Mouse (Mus musculus) testis, postnatal 14 days (tissue): ENCODE results near the gene Rps6ka1.
"Not testable (repeated sequence)": the region's sequence is repeated elsewhere in the genome, so short reads cannot be mapped to it uniquely, and the experiment has no call there.

Experiments
- DNase-seq: peaks from one replicate; pipeline ENCODE4 v3.0.0; 2021; ENCODE audit warnings: low spot score

The Rps6ka1 gene

DNA sequence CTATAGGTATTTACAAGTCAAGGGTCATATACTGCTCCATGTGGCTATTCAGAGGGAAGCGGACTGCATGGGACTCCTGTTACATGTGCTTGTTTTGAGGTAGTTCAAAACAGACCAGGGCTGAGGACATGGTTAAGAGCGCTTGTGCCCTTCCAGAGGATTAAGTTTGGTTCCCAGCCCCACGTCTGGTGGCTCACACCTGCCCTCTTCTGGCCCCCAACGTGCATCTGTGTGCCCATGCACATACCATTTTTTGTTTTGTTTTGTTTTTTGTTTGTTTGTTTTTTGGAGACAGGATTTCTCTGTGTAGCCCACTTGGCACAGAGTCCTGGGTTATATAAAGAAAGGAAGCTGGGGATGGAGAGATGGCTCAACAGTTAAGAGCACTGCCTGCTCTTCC, 30.1 kb downstream of the Rps6ka1 start:
- no peak for DNase-seq

DNA sequence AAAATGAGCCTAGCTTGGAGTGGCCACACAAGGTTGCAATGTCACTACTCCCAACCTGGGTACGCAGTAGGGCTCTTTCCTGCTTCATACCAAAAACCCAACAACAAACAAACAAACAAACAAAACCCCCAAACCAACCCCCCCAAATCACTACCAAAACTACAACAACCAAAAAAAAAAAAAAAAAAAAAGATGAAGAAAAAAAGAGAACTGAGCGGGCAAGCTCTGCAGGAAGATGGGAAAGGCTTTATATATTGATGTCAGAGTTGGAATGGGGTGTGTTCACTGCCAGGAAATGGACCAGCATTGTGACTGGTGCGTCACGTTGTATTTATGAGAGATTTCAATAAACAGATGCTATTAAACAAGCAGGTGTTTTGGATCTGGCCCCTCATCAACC, 33.0 kb downstream of the Rps6ka1 start:
- no peak for DNase-seq

DNA sequence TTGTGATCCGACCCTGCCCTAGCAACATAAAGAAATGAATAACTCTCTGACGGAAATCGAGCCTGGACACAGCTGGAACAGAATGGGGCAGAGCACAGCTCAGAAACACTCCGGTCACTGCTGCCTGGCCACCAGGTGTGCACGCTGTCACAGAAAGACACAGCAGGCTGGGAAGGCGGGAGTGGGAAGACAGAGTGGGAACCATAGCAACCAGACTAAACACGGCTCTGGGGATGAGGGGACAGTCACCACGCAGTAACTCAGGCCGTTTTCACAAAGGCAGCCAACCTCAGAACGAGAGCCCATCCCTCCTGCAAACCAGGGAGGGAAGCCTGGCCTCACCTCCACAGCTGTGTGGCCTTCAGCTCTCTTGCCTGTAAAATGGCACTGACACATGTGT, 34.0 kb downstream of the Rps6ka1 start:
- DNase-seq = no peak

DNA sequence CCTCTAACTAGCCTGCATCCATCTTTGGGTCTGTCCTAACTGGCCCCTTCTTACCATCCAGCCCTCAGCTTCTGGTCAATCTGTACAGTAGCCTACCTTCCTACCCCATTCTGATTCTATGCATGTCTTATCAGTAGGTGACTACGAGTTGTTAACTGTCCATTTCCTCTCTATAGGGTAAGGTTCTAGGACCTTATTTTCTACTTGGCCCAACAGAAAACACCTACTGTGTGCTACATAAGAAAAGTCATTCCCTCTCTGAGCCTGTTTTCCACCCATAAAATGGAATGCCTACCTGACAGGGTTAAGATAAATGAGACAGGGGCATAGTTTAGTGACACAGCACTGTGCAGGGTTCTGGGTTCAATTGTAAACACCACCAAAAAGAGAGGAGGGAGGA, 41.0 kb downstream of the Rps6ka1 start:
- no peak for DNase-seq

DNA sequence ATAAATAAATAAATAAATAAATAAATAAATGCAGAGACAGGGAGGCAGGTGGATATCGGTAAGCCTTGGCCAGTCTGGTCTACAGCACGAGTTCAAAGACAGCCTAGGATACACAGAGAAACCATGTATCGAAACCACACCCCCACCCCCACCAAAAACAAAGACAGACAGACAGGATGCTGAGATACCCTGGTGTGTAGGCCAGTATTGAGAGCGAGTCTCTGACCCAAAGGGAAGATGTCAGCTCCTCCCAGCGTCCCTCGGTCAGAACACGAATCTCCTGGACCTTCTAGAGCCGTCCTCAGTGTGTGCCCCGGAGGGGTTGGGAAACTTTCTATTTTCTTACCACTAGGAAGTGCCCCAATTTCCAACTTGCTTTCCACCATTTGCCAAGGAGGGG, 42.5 kb downstream of the Rps6ka1 start:
- DNase-seq = no peak

DNA sequence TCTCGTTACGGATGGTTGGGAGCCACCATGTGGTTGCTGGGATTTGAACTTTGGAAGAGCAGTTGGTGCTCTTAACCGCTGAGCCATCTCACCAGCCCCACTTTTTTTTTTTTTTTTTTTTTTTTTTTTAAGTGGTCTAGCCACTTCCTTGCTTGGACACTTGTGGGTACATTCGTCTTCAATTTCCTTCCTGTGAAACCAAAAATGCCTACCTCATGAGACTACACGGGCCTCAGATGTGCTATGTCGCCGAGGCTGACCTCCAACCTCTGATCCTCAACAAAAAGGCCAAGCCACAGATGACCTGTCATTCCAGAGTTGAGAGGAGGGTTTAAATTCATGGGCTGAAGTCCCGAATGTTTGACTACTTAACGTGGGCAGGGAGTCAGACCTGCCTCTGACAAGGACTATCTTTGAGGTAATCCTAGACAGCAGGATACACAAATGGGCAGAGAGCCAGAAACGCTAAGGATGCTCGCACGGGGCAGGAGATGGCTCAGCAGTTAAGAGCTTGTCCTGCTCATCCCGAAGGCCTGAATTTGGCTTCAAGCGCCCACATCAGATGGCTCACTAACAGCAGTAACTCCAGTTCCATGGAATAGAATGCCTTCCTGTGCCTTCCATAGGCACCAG, 43.3 kb downstream of the Rps6ka1 start:
- no peak for DNase-seq

DNA sequence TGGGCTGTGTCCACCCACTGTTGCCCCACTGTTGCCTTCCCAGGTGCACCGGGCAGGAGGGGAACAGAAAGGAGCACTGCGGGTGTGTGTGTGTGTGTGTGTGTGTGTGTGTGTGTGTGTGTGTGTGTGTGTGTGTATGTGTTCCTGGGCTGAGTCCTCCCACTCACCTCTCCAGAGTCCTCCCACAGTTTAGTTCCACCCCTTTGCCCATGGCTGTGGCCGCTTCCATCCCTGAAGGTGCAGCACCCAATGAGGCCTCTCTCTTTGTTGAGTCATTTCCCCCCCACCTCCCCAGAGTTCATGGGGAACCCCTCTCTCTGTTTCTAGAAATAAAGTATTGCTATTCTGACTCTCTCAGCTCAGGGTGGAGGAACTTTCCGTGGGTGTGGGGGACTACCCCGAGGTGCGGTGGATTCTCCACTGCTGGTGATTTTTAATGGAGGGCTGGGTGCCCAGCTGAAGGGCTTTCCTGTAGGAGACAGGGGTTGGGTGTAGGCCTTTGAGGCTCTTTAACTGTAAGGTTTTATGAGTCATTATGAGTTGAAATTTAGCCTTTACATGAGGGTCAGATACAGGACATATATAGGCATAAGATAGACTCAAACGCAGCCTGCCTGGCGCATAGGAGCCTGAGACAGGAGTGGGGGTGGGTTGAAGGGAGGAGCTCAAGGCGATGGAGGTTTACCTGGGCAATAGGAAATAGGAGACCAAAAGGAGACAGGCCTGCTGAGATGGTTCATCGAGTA, 44.4 kb downstream of the Rps6ka1 start:
- DNase-seq = no peak

DNA sequence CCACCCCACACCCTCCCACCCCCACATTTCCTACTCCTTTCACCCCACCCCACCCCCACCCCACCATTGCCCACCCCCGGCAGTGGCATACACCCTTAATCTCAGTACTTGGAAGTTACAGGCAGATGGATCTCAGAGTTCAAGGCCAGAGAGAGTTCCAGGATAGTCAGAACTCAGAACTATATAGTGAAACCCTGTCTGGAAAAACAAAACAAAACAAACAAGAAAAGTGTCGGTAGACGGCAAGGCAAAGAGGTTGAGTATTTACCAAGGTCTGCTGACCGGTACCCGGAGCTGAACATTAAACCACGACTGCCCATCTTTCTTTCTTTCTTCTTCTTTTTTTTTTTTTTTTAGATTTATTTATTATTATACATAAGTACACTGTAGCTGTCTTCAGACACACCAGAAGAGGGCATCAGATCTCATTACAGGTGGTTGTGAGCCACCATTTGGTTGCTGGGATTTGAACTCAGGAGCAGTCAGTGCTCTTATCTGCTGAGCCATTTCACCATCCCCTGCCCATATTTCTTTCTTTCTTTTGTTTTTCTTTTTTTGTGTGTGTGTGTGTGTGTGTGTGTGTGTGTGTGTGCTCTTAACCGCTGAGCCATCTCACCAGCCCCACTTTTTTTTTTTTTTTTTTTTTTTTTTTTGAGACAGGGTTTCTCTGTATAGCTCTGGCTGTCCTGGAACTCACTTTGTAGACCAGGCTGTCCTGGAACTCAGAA, 45.7 kb downstream of the Rps6ka1 start:
- not testable (repeated sequence) for DNase-seq

DNA sequence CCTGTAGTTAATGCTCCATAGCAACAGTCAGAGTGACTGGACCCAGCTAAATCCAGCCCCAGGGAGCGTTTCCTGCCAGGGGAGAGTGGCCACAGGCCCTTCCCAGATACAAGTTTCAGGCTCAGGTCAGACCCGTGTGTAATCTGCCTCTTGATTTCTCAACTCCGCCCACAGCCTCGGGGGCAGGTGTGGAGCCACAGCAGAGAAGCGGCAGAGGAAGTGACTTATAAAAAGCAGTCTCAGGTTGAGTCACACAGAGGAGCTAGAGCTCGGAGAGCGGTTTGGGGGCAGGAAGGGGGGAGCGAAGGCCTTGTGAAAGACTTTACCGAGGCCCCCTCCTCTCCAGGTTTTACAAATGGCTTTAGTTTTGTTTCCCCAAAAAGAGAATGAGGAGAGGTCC, 46.6 kb downstream of the Rps6ka1 start:
- no peak for DNase-seq

DNA sequence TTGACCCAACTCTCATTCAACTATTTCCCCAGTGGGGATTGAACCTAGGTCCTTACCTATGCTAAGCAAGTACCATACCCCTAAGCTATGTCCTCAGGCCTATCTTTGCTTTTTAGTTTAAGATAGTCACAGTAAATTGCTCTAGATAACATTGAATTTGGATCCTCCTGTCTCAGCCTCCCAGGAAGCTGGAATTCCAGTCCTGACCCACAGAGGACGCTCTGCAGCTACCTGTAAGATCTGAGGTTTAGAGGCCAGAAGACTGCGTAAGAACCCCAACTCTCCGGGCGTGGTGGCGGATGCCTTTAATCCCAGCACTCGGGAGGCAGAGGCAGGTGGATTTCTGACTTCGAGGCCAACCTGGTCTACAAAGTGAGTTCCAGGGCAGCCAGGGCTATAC, 47.1 kb downstream of the Rps6ka1 start:
- no peak for DNase-seq

DNA sequence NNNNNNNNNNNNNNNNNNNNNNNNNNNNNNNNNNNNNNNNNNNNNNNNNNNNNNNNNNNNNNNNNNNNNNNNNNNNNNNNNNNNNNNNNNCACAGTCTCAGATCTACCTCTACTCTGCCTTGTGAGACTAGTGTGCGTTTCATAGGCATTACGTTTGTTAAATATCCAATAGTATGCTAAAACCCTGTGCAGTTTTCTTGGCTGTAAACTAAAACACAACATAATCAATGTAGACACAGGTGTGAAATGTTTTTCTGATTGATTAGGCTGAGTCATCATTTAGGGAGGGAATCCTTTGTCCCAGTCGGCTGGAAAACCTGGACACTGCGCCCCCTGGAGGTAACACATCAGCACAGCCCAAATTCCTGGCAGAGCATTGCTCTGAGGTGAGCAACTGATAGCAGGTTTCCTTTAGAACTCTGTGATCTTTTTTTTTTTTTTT, 48.2 kb downstream of the Rps6ka1 start:
- no peak for DNase-seq

DNA sequence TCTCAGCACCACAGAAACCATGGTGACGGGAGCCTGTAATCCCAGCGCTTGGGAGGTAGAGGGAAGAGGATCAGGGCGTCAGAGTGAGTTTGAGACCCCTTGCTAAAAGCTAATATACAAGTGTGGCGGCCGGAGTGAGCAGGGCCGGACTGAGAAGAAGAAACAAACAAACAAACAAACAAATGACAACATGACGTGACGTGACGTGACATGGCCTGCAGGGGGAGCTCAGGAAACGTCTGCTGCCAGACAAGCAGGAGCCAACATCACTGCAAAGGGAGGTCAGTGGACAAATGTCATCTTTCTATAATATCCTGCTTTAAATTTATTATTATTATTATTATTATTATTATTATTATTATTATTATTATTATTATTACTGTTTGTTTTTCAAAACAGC, 51.0 kb downstream of the Rps6ka1 start:
- DNase-seq = no peak

DNA sequence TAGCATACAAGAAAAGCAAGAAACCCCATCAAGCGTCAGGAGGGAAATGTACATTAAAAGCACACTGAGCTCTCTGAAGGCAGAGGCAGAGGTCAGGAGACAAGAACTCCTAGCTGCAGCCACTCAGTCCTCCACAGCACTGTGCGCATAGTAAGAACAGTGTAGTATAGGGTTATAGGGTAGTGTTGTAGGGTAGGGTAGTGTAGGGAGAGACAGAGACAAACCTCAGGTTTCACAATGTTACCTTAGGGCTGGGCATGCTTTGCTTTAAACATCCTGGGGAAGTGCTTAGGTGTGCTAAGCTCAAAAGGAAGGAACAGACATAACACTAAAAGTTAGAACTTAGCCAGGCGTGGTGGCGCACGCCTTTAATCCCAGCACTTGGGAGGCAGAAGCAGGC, 52.4 kb downstream of the Rps6ka1 start:
- DNase-seq = no peak

DNA sequence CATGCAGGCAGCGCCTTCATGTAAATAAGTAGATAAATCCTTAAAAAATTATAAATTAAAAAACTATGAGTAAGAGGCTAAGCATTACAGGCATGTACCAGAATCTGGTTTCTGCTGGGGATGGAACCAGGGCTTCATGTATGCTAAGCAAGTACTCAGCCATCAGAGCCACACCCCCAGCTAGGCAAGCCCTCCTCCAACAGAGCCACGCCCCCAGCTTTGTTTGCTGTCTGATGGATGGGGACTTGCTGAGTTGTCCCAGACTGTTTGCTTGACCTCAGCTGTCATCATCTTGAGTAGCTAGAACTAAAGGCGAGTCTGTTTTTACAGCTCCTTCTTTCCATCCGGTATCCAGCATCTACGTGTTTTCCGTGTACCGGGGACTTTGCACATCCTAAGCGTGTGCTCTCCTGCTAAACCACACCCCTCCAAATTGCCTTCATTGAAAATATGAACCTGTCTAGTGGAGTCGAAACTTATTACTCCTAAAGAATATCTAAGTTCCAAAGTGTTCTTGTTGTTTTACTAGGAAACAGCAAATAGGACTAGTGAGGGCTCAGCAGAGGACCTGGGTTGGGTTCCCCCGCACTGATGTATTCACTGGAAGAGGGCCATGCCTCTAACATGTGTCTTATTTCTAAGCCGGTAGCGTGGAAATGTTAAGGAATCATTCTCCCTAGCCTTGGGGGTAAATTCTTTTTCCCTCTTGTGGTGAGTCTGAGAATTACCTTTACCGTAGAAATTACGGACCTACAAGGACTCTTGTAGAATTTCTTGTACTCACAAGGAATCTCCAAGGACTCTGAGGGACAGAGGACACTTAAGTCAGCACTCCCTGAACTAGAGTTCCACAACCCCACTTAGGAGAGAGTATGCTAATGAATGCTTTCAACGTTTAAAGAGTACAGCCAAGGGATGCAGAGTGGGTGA, 54.4 kb downstream of the Rps6ka1 start:
- no peak for DNase-seq

DNA sequence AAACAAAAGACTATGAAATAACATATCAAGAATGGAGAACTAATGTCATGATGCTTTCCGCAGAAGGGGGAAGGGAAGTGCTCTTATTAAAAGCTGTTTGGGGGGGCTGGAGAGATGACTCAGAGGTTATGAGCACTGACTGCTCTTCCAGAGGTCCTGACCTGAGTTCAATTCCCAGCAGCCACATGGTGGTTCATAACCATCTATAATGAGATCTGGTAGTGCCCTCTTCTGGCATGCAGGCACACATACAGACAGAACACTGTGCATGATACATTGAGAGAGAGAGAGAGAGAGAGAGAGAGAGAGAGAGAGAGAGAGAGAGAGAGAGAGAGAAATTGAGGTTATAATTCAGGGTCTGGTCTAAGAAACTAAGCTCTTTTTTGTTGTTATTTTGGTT, 57.1 kb downstream of the Rps6ka1 start:
- DNase-seq = no peak

DNA sequence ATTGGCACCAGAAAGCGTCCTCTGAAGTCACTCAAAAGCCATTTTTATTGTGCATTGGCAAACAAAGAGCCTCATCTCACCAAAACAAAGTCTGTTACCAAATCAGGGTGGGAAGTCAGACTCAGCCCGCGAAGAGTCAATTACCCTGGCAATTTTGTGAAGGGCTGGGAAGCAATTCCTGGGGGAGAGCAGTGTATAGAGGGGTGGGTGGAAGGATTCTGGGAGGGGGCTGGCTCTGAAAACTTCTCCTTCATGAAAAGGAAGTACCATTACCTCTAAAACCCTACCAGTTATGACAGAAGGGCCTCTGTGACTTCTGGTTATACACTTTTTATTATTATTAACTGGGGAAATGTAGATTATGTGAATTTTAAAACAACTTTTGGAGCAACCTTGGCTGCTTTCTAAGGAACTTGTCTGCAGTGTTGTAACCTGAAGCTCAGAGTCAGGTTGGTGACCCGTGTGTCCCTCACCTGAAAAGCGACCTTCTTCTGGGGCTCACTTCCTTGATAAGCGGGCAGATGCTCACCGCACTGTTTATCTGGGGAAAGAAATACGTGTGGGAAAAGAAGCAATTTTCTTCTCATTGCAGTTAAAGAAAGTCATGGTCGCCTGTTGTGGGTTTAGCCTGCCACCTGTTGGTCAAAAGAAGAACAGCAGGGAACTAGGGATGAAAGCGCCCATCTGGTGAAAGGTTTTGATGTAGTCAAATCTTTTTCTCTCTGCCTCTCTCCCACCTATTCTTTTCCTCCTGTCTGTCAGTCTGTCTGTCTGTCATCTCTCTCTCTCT, 58.1 kb downstream of the Rps6ka1 start:
- no peak for DNase-seq

DNA sequence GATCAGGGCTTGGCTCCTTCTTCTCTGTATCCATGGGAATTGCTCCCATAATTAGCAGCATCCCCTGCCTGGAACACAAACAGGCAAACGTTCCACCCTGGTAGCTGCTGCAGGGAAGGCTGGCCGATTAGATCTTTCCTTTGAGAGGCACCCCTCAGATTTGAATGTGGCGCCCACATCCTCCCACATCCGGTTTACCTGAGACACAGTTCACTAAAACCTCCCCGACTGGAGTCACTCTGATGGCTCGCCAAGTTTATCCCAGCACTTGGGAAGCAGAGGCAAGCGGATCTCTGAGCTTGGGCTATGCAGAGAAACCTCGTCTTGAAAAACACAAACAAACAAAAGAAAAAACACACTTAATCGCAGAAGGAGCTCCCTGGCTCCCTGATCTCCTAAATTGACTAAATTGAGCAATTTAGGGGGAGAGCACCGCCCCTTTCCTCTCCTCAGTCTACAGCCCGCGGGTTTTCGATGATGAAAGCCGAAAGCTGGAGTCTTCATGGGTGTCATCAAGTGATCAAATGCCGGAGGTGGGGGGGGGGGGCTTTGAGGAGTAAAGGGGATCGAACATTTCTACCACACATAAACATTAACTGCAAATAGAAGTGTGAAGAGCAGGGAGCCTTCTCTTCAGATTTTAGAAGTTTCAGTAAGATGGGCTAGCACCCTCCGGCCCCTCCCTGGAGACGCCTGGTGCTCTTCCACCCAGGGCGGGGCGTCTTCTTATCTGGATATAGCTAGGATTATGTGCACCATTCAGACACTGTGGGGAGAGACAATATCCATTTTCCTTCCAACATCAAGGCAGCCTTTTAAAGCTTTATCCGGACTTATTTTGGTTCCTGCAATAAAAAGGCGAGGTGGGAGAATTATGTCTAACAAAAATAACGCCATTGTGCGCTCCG, 59.5 kb downstream of the Rps6ka1 start:
- DNase-seq = no peak

DNA sequence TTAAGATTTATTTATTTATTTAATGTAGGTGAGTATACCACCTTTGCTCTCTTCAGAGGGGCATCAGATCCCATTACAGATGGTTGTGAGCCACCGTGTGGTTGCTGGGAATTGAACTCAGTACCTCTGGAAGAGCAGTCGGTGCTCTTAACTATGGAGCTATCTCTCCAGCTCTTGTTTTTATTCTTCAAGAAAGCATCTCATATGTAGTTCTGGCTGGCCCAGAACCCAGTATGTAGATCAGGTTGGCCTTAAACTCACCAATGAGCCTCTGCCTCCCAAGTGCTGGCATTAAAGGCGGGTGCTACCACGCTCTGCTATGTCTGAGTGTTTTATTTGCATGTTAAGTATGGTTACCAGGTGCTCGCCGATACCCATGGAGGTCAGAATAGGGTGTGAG, 60.2 kb downstream of the Rps6ka1 start:
- no peak for DNase-seq

DNA sequence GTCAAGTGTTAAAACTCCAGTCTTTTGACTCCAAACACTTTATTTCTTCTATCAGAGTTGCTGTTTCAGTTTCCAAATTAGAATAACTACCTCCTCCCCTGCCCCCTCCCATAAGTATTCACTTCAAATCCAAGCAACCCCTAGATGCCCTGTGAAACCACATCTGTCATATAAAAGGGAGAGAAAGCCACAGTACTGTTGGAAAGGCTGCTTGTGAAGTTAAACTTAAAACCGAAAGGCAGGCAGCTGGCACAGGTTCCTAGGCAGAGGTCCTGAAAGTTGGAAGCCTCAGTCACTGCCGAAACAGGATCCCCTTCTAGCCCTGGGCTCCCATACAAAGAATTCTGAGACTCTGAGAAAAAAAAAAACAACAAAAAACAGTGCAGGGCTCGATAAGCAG, 61.9 kb downstream of the Rps6ka1 start:
- no peak for DNase-seq

DNA sequence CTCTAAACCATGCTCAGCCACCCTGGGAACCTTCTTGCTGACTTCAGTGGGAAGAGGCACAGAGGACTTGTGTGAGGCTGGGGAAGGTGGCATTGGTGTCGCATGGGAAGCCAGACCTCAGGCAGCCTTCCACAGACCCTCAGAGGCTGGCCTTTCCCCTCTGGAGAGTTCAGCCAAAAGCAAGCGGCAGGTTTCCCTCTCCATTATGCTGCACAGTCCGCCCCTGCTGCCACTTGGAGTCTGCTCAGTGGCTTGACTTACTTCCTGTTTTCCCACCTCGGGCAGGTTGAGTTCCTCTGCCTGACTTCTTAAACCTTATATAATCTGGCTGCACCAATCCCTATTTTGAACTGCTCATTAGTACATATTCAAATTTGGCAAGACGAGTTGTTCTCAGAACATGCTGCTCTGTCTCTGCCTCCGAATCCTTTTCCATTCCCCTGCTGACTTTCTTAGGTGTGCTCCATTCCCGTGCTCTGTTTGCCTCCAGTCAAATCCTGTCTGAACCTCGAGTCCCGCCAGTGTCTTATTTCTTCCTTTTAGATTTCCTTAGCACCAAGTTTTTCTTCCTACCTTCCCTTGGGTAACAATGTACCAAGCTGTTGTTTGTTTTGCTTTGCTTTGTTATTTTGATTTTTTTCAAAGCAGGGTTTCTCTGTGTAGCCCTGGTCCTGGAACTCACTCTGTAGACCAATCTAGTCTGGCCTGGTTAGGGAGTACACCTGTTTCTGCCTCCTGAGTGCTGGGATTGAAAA, 66.6 kb downstream of the Rps6ka1 start:
- DNase-seq = no peak
